Mouse (Mus musculus): ENCODE measurements around the gene Cryzl1. TPM values are rescaled to one million over a fixed set of nuclear protein-coding genes. Genes with fewer than 3 reads are reported as not detected.

Gene Cryzl1
- polyA plus RNA-seq, 1 experiment: 27.0 TPM

DNA sequence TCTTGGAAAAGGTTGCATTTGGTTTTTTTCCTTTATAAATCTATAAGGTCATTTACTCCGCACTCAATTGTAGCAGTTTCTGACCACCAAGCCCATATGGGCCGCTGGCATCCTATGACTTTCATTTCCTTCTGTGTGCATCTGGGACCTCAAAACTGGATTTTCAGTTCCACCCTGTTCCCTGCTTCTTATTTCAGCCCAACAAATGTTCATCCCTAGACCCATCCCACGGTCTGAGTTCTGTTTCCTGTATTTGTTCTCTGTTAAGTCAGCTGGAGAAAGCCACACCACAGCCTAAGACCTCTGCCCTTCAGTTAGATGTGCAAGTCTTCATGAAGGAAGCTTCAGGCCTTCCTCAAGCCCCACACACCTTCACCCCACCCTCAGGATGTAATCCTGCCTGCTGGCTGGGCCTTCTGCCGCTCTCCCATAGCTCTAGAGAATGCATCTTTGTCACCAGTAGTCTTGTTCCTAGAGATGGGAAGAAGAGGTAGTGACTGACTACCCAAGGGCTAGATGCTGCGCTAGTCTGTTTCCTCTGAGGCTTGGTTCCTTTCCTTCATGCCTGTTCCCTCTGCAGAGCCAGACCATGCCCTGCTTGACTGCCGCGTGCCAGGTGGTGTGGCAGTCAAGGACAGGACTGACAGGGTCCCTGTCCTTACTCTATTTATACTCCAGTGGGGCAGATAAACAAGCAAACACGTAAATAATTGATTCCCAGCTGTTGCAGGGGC, 11.6 kb upstream of the Cryzl1 start:
- Histone ChIP-seq H3K4me3 (ENCODE audit: control insufficient read depth, low read depth, low read length) (no peak overlapping the region), H3K27me3 (ENCODE audit: control insufficient read depth, insufficient read depth, low read length) (no peaks in the 10 kb centered on the region), H3K36me3 (ENCODE audit: control insufficient read depth, insufficient read depth, low read length) (no peaks in the 10 kb centered on the region), H3K4me1 (ENCODE audit: control insufficient read depth, insufficient read depth, low read length) (peaks cover 2% of the 10 kb centered on the region), H3K27ac (ENCODE audit: control insufficient read depth, insufficient read depth, low read depth, low read length) (no peak overlapping the region)
- TF ChIP-seq CTCF (IDR thresholded peaks at IDR 0.05; ENCODE audit: control insufficient read depth, insufficient read depth, insufficient replicate concordance, low read depth, low read length) (no peak), POLR2A (IDR thresholded peaks at IDR 0.05; ENCODE audit: control insufficient read depth, low read depth, low read length) (no peak)

DNA sequence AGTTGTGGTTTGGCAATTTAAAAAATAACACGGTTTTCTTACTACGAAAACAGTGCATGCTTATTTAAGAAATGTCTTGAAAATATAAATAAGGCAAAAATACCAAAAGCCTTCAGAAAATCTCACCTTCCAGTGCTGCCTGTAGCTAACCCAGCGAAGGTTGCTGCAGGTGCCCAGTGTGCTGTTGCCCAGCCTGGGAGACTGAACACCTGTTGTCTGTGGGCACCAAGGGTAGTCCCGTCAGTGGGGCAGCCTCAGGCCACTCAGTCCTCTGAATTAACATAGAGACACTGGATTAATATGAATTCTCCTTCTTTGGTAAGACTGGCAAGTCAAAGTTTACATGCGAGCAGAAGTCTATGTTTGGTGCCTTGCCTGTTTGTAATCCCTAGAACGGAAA, 9.7 kb upstream of the Cryzl1 start:
- Histone ChIP-seq H3K4me3 (ENCODE audit: control insufficient read depth, low read depth, low read length) (no peak overlapping the region), H3K4me1 (ENCODE audit: control insufficient read depth, insufficient read depth, low read length) (peaks cover 2% of the 10 kb centered on the region), H3K27me3 (ENCODE audit: control insufficient read depth, insufficient read depth, low read length) (no peaks in the 10 kb centered on the region), H3K27ac (ENCODE audit: control insufficient read depth, insufficient read depth, low read depth, low read length) (no peak overlapping the region), H3K36me3 (ENCODE audit: control insufficient read depth, insufficient read depth, low read length) (no peaks in the 10 kb centered on the region)
- TF ChIP-seq POLR2A (IDR thresholded peaks at IDR 0.05; ENCODE audit: control insufficient read depth, low read depth, low read length) (no peak), CTCF (IDR thresholded peaks at IDR 0.05; ENCODE audit: control insufficient read depth, insufficient read depth, insufficient replicate concordance, low read depth, low read length) (no peak)

DNA sequence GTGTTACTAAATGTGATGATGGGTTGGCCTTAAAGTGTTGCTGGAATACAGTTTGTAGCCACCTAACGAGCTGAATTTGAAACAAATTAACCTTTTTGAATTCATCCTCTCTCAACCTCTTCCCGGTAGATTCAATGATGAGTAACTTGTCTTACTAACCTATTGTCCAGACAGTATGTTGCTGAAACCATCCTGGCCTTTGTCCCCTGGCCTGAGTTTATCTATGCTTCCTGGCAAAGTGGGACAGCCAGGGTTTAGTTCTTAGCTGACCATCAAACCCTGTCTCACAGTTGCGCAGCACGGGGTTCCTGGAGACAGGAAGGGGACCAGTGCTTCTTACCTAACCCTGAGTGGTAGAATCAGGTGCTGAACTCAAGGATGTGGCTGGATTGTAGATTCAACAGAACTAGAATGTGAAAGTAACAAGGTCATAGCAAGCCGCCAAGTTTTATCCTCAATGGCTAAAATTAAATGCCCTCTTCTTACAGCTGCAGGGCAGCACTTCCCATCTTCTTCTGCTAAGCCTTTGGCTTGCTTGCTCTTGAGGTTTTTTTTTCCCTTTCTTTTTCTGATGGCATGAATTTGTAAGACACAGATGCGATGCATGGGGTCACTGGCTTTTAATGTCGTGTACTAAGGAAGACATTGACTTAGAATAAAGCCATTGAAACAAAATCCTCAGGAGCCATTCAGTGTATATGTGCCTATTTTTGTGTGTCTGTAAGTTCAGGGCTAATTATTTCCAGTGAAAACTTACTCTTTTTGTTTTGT, 7.5 kb upstream of the Cryzl1 start:
- no peak for TF ChIP-seq POLR2A (IDR thresholded peaks at IDR 0.05; ENCODE audit: control insufficient read depth, low read depth, low read length)
- TF ChIP-seq CTCF (IDR thresholded peaks at IDR 0.05; ENCODE audit: control insufficient read depth, insufficient read depth, insufficient replicate concordance, low read depth, low read length): no peak
- H3K4me1 ChIP-seq (ENCODE audit: control insufficient read depth, insufficient read depth, low read length): peaks cover 2% of the 10 kb centered on the region

DNA sequence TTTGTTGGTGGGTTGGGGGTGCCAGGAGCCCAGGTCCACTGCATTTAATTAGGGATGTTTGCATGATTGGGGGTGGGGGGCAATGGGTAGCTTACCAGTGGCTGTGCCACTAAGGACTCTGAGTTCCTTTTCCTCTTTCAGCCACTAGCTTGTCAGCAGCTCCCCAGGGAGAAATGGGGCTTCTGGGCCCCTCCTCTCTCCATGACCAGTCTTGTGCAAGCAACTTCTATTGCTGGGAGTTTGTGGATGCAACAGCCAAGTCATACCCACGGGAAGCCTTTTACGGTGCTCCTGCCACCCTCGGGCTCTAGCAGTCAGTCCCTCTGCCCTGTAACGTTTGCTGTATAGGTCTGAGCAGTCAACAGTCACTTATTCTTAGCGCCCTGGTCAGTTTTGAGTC, 6.0 kb upstream of the Cryzl1 start:
- Histone ChIP-seq H3K36me3 (ENCODE audit: control insufficient read depth, insufficient read depth, low read length) (no peaks in the 10 kb centered on the region), H3K4me3 (ENCODE audit: control insufficient read depth, low read depth, low read length) (no peak overlapping the region), H3K27me3 (ENCODE audit: control insufficient read depth, insufficient read depth, low read length) (no peaks in the 10 kb centered on the region), H3K27ac (ENCODE audit: control insufficient read depth, insufficient read depth, low read depth, low read length) (no peak overlapping the region), H3K4me1 (ENCODE audit: control insufficient read depth, insufficient read depth, low read length) (peaks cover 4% of the 10 kb centered on the region)
- TF ChIP-seq CTCF (IDR thresholded peaks at IDR 0.05; ENCODE audit: control insufficient read depth, insufficient read depth, insufficient replicate concordance, low read depth, low read length): no peak
- no peak for TF ChIP-seq POLR2A (IDR thresholded peaks at IDR 0.05; ENCODE audit: control insufficient read depth, low read depth, low read length)

More for the DNA sequence above, 7.5 kb upstream of the Cryzl1 start:
- H3K27me3 ChIP-seq (ENCODE audit: control insufficient read depth, insufficient read depth, low read length): no peaks in the 10 kb centered on the region
- 0 out of 2 replicates have a peak overlapping the region, but pooled peaks have one; percentile 22 for H3K27ac ChIP-seq (ENCODE audit: control insufficient read depth, insufficient read depth, low read depth, low read length)
- H3K4me3 ChIP-seq (ENCODE audit: control insufficient read depth, low read depth, low read length): no peak overlapping the region
- H3K36me3 ChIP-seq (ENCODE audit: control insufficient read depth, insufficient read depth, low read length): no peaks in the 10 kb centered on the region

DNA sequence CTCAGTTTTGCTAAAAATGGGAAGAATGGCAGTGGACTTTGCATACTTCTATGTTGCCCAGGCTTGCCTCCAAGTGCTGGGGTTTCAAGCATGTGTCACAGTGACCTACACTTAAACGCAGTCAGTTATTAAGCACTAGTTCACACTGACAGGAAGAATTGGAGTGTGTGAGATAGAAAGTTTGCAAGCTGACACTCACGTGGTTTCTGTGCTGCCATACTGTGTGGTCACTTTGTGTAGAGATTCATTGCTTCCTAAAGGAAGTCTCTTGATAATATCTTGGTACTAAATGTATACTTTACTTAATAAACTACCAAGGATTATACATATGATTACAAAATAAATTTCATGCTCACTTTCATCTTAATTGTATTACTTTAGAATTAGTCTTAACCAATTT, 4.0 kb upstream of the Cryzl1 start:
- Histone ChIP-seq H3K36me3 (ENCODE audit: control insufficient read depth, insufficient read depth, low read length) (no peaks in the 10 kb centered on the region), H3K4me3 (ENCODE audit: control insufficient read depth, low read depth, low read length) (no peak overlapping the region), H3K27ac (ENCODE audit: control insufficient read depth, insufficient read depth, low read depth, low read length) (no peak overlapping the region), H3K4me1 (ENCODE audit: control insufficient read depth, insufficient read depth, low read length) (peaks cover 4% of the 10 kb centered on the region), H3K27me3 (ENCODE audit: control insufficient read depth, insufficient read depth, low read length) (no peaks in the 10 kb centered on the region)
- TF ChIP-seq POLR2A (IDR thresholded peaks at IDR 0.05; ENCODE audit: control insufficient read depth, low read depth, low read length) (no peak), CTCF (IDR thresholded peaks at IDR 0.05; ENCODE audit: control insufficient read depth, insufficient read depth, insufficient replicate concordance, low read depth, low read length) (no peak)

DNA sequence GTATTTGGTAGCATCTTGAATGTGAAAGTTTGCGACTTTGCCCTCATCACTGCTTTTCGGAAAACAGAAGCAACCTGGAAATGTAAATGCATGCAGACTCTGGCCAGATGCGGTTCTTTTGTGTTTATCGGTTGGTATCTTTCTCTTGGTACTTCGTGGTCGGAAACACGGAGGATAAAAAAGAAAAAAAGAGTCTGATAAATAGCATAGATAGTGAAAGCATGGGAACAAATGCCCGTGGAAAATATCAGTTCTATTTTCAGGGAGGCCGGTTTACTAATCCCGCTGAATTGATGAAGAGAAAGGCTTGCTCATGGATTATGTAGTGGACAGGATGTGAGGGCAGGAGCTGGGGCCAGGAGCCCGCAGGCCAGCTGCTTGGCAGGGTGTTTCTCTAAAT, 1.7 kb upstream of the Cryzl1 start:
- Histone ChIP-seq H3K4me3 (ENCODE audit: control insufficient read depth, low read depth, low read length) (peak overlapping the region; percentile 91), H3K4me1 (ENCODE audit: control insufficient read depth, insufficient read depth, low read length) (0 out of 2 replicates have a peak, but pooled peaks cover 2% of the 10 kb centered on the region), H3K36me3 (ENCODE audit: control insufficient read depth, insufficient read depth, low read length) (no peaks in the 10 kb centered on the region), H3K27ac (ENCODE audit: control insufficient read depth, insufficient read depth, low read depth, low read length) (no peak overlapping the region), H3K27me3 (ENCODE audit: control insufficient read depth, insufficient read depth, low read length) (no peaks in the 10 kb centered on the region)
- TF ChIP-seq CTCF (IDR thresholded peaks at IDR 0.05; ENCODE audit: control insufficient read depth, insufficient read depth, insufficient replicate concordance, low read depth, low read length) (no peak), POLR2A (IDR thresholded peaks at IDR 0.05; ENCODE audit: control insufficient read depth, low read depth, low read length) (no peak)

DNA sequence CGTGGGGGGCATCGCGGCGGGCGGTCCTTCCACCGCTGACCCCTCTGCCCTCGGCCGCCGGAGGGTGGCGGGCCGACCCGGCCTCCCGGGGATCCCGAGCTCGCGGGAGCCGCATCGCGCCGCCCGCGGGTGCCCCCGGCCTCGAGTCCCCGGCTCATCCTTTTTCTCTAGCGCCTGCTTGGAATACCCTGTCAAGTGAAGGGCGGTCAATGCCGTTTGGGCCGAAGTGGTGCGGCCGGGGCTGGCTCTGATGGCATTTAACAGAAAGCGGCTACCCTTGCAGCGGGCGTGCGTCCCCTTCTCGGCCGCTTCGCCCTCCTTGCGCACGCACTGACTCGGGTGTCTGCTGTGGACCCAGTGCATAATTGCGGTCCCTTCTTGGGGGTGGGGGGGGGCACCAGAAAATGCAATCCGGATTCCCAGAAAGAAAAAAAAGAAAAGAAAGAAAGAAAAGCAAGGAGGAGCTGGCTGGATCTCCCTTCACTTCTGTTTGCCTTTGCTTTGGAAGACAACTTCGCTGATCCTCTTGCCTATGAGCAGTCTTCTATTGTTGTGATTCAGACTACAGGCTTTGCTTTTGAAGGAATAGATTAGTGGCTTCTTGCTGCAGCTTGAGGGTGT, 1.2 kb upstream of the Cryzl1 start:
- no peak for TF ChIP-seq POLR2A (IDR thresholded peaks at IDR 0.05; ENCODE audit: control insufficient read depth, low read depth, low read length)
- TF ChIP-seq CTCF (IDR thresholded peaks at IDR 0.05; ENCODE audit: control insufficient read depth, insufficient read depth, insufficient replicate concordance, low read depth, low read length): no peak
- Histone ChIP-seq H3K4me3 (ENCODE audit: control insufficient read depth, low read depth, low read length) (peak overlapping the region; percentile 91), H3K36me3 (ENCODE audit: control insufficient read depth, insufficient read depth, low read length) (no peaks in the 10 kb centered on the region), H3K27me3 (ENCODE audit: control insufficient read depth, insufficient read depth, low read length) (no peaks in the 10 kb centered on the region), H3K4me1 (ENCODE audit: control insufficient read depth, insufficient read depth, low read length) (0 out of 2 replicates have a peak, but pooled peaks cover 2% of the 10 kb centered on the region), H3K27ac (ENCODE audit: control insufficient read depth, insufficient read depth, low read depth, low read length) (peak overlapping the region; percentile 77; the same call in 1 of the 2 replicates)

Measured in testis, adult 2 months (tissue).